Mouse (Mus musculus): ENCODE data around the gene Kdelr1. TPM values are rescaled to one million over a fixed set of nuclear protein-coding genes. Genes with fewer than 3 reads are reported as not detected.

Gene Kdelr1
- polyA plus RNA-seq, 1 experiment from 2014 or later = 33.3 TPM

DNA sequence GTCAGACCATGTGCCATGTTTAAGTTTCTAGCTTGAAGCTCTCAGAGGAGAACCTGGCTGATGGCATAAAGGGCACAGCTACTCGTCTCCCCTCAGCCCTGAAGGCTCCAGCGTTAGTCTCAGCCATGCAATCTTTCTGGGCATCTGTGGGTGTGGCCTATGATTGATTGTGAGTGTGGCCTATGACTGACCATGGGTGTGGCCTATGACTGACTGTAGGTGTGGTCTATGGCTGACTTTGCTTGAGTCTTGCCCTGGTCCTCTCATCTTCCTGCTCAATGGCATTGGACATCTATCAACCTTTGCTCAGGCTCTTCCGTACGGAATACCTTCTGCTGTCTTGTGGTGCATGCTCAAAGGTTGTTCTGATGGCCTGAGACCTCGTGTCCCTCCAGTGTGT is 29.0 kb downstream of the Kdelr1 start:
- Histone ChIP-seq H3K4me1 (peaks cover 10% of the 10 kb centered on the region), H3K4me2 (replicated peaks) (no peak overlapping the region), H3K9ac (replicated peaks) (no peak overlapping the region), H3K4me3 (no peak overlapping the region), H3K36me3 (no peaks in the 10 kb centered on the region), H3K27ac (replicated peaks) (no peak overlapping the region), H3K27me3 (no peaks in the 10 kb centered on the region), H3K9me3 (no peaks in the 10 kb centered on the region)
- 63% methylated on average over 5 of the region's 5 CpGs for WGBS
- no peak for ATAC-seq (replicated peaks)

DNA sequence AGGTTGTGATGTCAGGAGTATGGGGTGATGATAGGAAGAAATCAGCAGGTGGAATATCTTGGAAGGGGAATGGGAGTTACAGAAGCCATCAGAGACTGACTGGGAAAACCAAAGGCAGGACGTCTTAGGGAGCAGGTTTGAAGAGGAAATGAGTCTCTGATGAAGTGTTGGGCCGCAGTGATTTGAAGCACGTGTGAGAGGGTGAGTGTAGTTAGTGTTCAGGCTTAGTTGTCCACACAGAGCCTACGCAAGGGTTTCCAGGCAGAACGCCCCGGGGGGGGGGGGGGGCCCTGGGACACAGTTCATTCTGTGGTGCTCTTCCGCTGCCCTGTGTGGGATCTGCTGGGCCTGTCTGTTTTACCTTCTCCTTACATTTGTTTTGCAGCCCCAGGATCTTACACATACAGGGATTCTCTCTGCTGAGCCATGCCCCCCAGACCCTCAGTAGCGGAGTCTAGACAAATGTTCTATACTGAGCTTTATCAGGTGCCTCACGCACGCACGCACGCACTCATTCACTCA is 30.0 kb downstream of the Kdelr1 start:
- no peak overlapping the region for H3K27ac ChIP-seq (replicated peaks)
- whole genome bisulfite sequencing = 80% methylated on average over 12 of the region's 12 CpGs
- no peak overlapping the region for H3K4me3 ChIP-seq
- no peak for ATAC-seq (replicated peaks)
- H3K9ac ChIP-seq (replicated peaks) = no peak overlapping the region
- no peaks in the 10 kb centered on the region for H3K9me3 ChIP-seq
- H3K4me2 ChIP-seq (replicated peaks) = no peak overlapping the region
- peaks cover 5% of the 10 kb centered on the region for H3K4me1 ChIP-seq
- H3K27me3 ChIP-seq = no peaks in the 10 kb centered on the region
- no peaks in the 10 kb centered on the region for H3K36me3 ChIP-seq

DNA sequence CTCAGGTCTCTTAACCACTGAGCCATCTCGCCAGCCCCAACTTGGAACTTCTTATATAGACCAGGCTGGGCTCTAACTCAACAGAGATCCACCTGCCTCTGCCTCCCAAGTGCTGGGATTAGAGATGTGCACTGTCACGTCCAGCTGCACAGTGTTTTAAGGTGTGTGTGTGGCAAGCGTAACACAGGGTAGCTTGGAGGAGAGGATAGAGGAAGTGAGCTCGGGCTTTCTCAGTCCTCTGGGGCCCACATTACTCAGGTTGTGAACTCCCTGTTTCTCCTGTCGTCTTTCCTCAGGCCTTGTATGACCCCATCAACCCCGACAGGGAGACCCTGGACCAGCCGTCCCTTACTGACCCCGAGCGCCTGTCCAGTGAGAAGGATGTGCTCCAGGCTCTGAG is 34.0 kb downstream of the Kdelr1 start:
- ATAC-seq (replicated peaks) = no peak
- Histone ChIP-seq H3K27ac (replicated peaks) (no peak overlapping the region), H3K4me3 (no peak overlapping the region), H3K4me1 (no peaks in the 10 kb centered on the region), H3K4me2 (replicated peaks) (no peak overlapping the region), H3K9ac (replicated peaks) (no peak overlapping the region), H3K9me3 (no peaks in the 10 kb centered on the region), H3K27me3 (no peaks in the 10 kb centered on the region), H3K36me3 (peaks cover 8% of the 10 kb centered on the region; the same call in 1 of the 2 replicates)
- WGBS = 91% methylated on average over 9 of the region's 9 CpGs

DNA sequence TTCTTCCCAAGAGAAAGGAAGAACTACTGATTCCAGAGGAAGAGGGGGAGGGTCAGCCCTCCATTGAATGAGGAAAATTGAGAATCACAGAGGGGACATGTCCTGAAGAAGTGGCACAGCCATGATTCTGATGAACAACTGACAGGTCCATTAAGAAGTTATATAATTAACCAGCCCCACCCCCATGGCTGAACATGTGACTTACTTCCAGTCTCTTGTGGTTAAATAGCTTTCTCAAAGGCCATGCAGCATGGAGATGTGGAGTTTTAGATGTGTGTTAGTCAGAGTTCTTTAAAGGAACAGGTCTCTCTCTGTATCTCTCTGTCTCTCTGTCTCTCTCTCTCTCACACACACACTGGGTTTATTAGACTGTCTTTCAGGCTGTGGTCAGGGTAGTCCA is 35.8 kb downstream of the Kdelr1 start:
- H3K4me1 ChIP-seq = no peaks in the 10 kb centered on the region
- H3K27ac ChIP-seq (replicated peaks) = no peak overlapping the region
- H3K36me3 ChIP-seq = peaks cover 8% of the 10 kb centered on the region; the same call in 1 of the 2 replicates
- H3K9me3 ChIP-seq = no peaks in the 10 kb centered on the region
- no peak for ATAC-seq (replicated peaks)
- no peak overlapping the region for H3K9ac ChIP-seq (replicated peaks)
- H3K4me2 ChIP-seq (replicated peaks) = no peak overlapping the region
- no peak overlapping the region for H3K4me3 ChIP-seq
- no peaks in the 10 kb centered on the region for H3K27me3 ChIP-seq

DNA sequence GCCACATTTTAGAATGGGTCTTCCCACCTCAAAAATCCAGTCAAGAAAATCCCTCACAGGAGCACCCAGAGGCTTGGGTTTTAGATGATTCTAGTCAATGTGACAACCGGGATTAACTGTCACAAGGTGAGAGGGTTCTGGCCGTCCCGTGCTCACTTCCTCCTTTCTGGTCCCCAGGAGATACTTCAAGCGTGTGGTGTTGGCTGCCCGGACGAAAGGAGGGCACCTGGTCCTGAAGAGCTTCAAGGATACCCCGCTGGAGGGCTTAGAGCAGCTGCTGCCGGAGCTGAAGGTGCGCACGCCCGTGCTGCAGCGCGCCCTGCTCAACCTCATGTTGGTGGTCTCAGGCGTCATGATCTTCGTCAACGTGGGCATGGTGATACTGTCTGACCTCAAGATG is 36.6 kb downstream of the Kdelr1 start:
- WGBS = 96% methylated on average over 16 of the region's 16 CpGs
- no peaks in the 10 kb centered on the region for H3K9me3 ChIP-seq
- H3K27me3 ChIP-seq = no peaks in the 10 kb centered on the region
- ATAC-seq (replicated peaks) = no peak
- H3K27ac ChIP-seq (replicated peaks) = no peak overlapping the region
- no peak overlapping the region for H3K4me2 ChIP-seq (replicated peaks)
- H3K4me1 ChIP-seq = no peaks in the 10 kb centered on the region
- H3K36me3 ChIP-seq = peaks cover 8% of the 10 kb centered on the region; the same call in 1 of the 2 replicates
- no peak overlapping the region for H3K4me3 ChIP-seq
- no peak overlapping the region for H3K9ac ChIP-seq (replicated peaks)

DNA sequence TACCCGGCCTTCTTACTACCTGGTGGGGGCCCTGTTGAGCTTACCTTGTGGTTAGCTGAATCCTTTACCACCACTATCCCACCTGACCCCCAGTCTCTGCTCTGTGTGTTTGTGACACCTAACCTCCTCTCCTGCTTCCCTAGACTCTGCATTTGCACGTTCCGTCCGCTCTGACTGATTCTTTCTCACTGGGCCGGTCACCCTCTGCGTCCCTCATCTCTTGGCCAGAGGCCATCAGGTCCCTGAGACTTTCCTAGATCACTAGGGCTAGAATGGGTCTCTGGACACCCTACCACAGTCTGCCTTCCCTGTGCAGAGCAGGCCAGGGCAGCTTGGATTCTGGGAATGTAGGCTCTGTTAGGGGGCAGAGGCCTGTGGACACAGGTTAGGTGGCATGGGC is 41.5 kb downstream of the Kdelr1 start:
- no peaks in the 10 kb centered on the region for H3K9me3 ChIP-seq
- H3K27me3 ChIP-seq = no peaks in the 10 kb centered on the region
- H3K36me3 ChIP-seq = peaks cover 8% of the 10 kb centered on the region; the same call in 1 of the 2 replicates
- 93% methylated on average over 6 of the region's 6 CpGs for WGBS
- ATAC-seq (replicated peaks) = no peak
- no peak overlapping the region for H3K9ac ChIP-seq (replicated peaks)
- peaks cover 23% of the 10 kb centered on the region for H3K4me1 ChIP-seq
- H3K4me2 ChIP-seq (replicated peaks) = no peak overlapping the region
- H3K27ac ChIP-seq (replicated peaks) = no peak overlapping the region
- no peak overlapping the region for H3K4me3 ChIP-seq

DNA sequence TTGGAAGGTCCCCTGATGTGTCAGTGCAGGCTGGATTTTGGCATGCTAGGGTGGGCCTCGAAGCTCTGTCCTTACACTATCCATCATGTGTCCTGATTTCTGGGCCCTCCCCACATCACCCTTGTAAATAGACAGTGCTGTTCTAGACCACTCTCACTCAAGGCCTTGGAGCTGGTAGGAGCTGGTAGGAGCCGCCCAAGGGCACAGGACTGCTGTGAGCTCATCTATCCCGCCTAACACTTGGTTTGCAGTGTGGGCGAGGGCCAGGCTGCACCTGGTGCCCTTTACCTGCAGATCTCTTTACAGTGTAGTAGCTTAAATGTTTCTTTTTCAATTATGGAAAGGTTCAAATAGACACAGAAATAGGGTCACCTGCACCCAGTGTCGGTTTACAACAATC is 42.4 kb downstream of the Kdelr1 start:
- no peaks in the 10 kb centered on the region for H3K9me3 ChIP-seq
- H3K4me2 ChIP-seq (replicated peaks) = no peak overlapping the region
- ATAC-seq (replicated peaks) = no peak
- WGBS = 91% methylated on average over 5 of the region's 5 CpGs
- H3K27me3 ChIP-seq = no peaks in the 10 kb centered on the region
- peaks cover 23% of the 10 kb centered on the region for H3K4me1 ChIP-seq
- no peak overlapping the region for H3K27ac ChIP-seq (replicated peaks)
- H3K9ac ChIP-seq (replicated peaks) = no peak overlapping the region
- peaks cover 2% of the 10 kb centered on the region; the same call in 1 of the 2 replicates for H3K36me3 ChIP-seq
- no peak overlapping the region for H3K4me3 ChIP-seq

DNA sequence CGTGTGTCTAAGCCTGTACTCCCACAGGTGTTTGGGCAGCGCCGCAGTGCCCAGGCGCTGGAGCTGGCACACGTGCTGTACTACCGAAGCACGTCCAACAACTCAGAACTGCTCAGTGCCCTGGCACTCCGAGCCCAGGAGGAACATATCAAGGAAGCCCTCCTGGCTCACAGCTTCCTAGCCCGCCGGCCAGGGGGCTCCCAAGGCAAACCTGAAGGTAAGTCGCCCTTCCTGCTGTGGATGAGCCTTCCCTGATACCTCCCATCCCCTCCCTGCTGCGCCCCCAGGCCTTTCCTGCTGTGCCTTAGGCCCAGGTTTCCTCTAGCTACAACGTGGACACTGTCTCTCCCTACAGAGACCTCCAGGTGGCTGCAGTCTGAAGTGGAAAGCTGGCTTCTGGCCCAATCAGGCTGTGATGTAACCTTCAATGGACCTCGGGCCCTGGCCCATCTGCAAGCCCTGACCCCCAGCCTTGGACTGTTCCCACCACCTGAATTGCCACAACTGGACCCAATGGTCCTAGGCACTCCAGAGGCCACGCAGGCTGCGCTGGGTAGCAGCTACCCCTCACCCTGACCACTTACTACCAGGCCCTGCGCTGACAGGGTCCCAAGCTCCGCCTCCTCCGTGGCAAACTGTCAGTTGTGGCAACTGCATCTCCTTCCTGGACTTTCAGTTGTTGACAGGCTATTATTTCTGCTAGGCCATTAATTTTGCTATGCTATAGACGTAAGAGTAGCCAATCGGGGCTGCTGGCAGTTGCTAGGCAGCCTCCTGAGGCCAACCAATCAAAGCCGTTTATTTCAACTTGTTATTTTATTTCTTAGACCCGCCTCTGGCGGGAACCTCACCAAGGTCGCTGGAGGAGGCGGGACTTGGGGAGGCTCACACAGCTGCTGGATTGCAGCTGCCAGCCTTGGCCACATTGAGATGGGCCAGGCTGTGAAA is 43.8 kb downstream of the Kdelr1 start:
- peaks cover 23% of the 10 kb centered on the region for H3K4me1 ChIP-seq
- H3K27ac ChIP-seq (replicated peaks) = peak overlapping the region; percentile 87
- H3K36me3 ChIP-seq = no peaks in the 10 kb centered on the region
- H3K9ac ChIP-seq (replicated peaks) = peak overlapping the region; percentile 26
- no peaks in the 10 kb centered on the region for H3K27me3 ChIP-seq
- peak overlapping the region; percentile 49 for H3K4me2 ChIP-seq (replicated peaks)
- H3K9me3 ChIP-seq = no peaks in the 10 kb centered on the region
- ATAC-seq (replicated peaks) = peak; percentile 89
- WGBS = 33% methylated on average over 26 of the region's 26 CpGs
- H3K4me3 ChIP-seq = peak overlapping the region; percentile 34

DNA sequence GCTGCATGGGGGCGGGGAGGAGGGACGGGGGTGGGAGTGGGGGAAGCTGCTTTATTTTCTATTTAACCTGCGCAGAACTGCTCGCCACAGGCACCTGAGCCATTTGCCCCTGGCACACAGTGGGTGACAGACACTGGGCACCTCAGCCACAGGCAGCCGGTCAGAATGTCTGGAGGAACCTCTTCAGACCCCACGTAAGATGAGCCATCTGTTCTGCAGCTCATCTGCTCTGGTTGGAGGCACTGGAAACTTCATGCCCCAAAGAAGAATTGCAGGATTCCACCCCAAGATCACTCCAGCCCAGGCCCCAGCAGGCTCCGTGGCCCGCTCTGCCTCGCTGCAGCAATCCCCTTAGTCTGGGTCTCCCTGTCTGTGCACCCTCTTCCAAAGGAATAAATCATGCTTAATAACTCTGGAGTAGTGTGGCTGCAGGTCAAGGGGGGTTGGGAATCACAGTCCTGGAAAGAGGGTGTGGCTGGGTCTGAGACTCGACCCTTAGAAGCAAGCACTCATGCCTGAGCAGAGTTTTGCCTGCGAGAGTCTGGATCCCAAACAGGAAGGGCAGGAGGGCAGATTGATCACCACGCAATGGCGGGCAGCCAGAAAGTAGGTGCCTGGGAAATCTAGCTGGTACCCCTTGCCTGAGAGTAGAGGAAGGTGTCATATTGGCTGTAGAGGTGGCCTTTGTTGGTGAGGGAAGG is 44.6 kb downstream of the Kdelr1 start:
- Histone ChIP-seq H3K27me3 (no peaks in the 10 kb centered on the region), H3K27ac (replicated peaks) (peak overlapping the region; percentile 87), H3K9ac (replicated peaks) (peak overlapping the region; percentile 26; the same call in 1 of the 2 replicates), H3K4me1 (peaks cover 23% of the 10 kb centered on the region), H3K4me2 (replicated peaks) (peak overlapping the region; percentile 49), H3K4me3 (peak overlapping the region; percentile 34), H3K36me3 (no peaks in the 10 kb centered on the region), H3K9me3 (no peaks in the 10 kb centered on the region)
- WGBS = 31% methylated on average over 13 of the region's 13 CpGs
- peak; percentile 23 for ATAC-seq (replicated peaks)

DNA sequence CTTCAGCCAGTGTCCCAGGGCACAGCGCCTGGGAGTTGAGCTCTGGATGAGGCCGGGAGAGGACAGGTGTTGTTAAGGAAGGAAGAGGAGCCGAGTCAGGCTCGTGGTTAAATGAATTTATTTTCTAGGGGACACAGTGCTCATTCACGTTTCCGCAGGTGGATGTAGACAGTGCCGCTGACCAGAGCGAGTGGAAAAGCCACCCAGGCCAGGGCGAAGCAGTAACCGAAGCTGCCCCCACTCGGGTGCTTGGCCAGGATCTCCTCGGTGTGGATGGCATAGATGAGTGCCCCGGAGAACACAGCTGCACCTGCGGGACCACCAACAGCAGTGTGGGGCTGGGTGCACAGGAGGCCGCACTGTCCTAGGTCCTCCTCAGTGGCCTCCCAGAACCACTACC is 45.4 kb downstream of the Kdelr1 start:
- H3K9ac ChIP-seq (replicated peaks) = no peak overlapping the region
- 91% methylated on average over 15 of the region's 15 CpGs for WGBS
- no peak for ATAC-seq (replicated peaks)
- H3K4me2 ChIP-seq (replicated peaks) = no peak overlapping the region
- no peak overlapping the region for H3K4me3 ChIP-seq
- H3K4me1 ChIP-seq = peaks cover 30% of the 10 kb centered on the region
- H3K27me3 ChIP-seq = no peaks in the 10 kb centered on the region
- no peaks in the 10 kb centered on the region for H3K36me3 ChIP-seq
- no peaks in the 10 kb centered on the region for H3K9me3 ChIP-seq
- peak overlapping the region; percentile 87 for H3K27ac ChIP-seq (replicated peaks)

DNA sequence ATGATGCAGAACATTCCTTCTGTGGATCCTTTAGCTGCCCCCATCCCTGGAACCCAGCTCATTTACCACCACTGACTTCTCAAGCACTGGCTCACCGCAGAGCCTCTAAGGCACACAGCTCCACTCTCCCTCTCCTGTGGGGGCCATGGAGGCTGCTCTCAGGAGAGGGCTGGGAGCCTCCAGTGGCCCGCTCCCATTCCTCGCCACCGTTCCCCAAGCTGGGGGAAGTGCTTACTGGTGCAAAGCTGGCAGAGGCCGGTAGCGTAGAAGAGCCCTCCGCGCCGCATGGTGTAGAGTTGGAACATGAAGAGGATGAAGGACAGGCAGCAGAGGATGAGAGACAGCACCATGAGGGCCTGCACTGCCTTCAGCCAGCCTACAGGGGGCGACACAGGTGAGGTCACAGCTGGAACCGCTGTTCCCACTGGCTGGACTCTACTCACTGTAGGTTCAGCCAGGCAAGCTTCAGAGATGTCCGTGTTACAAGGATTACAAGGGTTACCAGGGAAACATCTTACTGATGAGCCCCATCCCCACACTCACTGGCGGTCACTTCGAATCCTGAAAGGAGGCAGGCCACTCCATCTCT is 46.6 kb downstream of the Kdelr1 start:
- peaks cover 41% of the 10 kb centered on the region for H3K4me1 ChIP-seq
- no peaks in the 10 kb centered on the region for H3K9me3 ChIP-seq
- H3K36me3 ChIP-seq = no peaks in the 10 kb centered on the region
- H3K4me2 ChIP-seq (replicated peaks) = no peak overlapping the region
- ATAC-seq (replicated peaks) = no peak
- no peak overlapping the region for H3K27ac ChIP-seq (replicated peaks)
- WGBS = 63% methylated on average over 14 of the region's 14 CpGs
- H3K4me3 ChIP-seq = no peak overlapping the region
- no peaks in the 10 kb centered on the region for H3K27me3 ChIP-seq
- H3K9ac ChIP-seq (replicated peaks) = no peak overlapping the region

DNA sequence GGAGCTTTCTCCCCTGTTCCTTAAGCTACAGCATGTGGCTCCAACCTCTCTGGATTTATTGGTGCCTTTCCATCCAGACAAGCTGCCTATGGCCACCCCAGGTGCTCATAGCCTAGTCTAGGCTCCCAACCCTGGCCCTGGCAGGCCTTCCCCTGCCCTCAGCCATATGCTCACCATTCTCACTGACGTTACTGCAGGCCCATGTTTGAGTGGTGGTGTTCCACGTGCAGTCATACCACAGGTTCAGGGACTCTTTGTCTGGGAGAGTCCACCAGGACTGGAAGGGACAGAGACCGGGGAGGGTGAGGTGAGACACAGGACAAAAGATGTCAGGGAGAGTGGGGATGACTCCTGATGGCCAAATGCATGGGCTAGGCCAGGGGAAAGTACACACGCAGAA is 47.2 kb downstream of the Kdelr1 start:
- Histone ChIP-seq H3K27ac (replicated peaks) (no peak overlapping the region), H3K36me3 (no peaks in the 10 kb centered on the region), H3K4me2 (replicated peaks) (no peak overlapping the region), H3K9ac (replicated peaks) (no peak overlapping the region), H3K4me1 (peaks cover 44% of the 10 kb centered on the region), H3K27me3 (no peaks in the 10 kb centered on the region), H3K4me3 (no peak overlapping the region), H3K9me3 (no peaks in the 10 kb centered on the region)
- 76% methylated on average over 4 of the region's 4 CpGs for WGBS
- ATAC-seq (replicated peaks) = no peak
